Mouse (Mus musculus) heart, embryonic 10.5 days (tissue): Measurements from ENCODE around the gene Exoc7. TPM values are rescaled to one million over a fixed set of nuclear protein-coding genes. Genes with fewer than 3 reads are reported as not detected.

Experiments
- DNase-seq: peaks from one replicate; pipeline ENCODE4 v3.0.0-alpha.2; 2017; ENCODE audit warnings: low spot score
- H3K27ac ChIP-seq: fragments of 300-500 bp; sonication (generic); 2 replicates; pipeline ENCODE4 v1.5.1; 2016; ENCODE audit warnings: mild to moderate bottlenecking
- H3K27me3 ChIP-seq: fragments of 300-500 bp; sonication (generic); 2 replicates; pipeline ENCODE4 v1.6.1; 2016; ENCODE audit warnings: mild to moderate bottlenecking; ENCODE audit not compliant: poor library complexity, insufficient read depth, severe bottlenecking
- H3K36me3 ChIP-seq: fragments of 300-500 bp; sonication (generic); 2 replicates; pipeline ENCODE4 v1.6.1; 2016; ENCODE audit warnings: mild to moderate bottlenecking, moderate library complexity
- H3K4me1 ChIP-seq: fragments of 300-500 bp; sonication (generic); 2 replicates; pipeline ENCODE4 v1.6.1; 2016; ENCODE audit warnings: mild to moderate bottlenecking
- H3K4me3 ChIP-seq: fragments of 300-500 bp; sonication (generic); 2 replicates; pipeline ENCODE4 v1.5.1; 2016; ENCODE audit warnings: mild to moderate bottlenecking, moderate library complexity
- H3K9me3 ChIP-seq: fragments of 300-500 bp; sonication (generic); 2 replicates; pipeline ENCODE4 v1.6.1; 2016; ENCODE audit warnings: mild to moderate bottlenecking, moderate library complexity
- WGBS: fragments of 180-500 bp; shearing (Covaris S2); methylation state at CpG from one replicate; pipeline ENCODE4 v1.1.7; 2016; 5-methylcytosine and 5-hydroxymethylcytosine counted together
- polyA plus RNA-seq: library from polyadenylated mRNA; unstranded; fragments of >200 nt; fragmentation: Nextera tagmentation; extraction: Ambion mirVana; gene quantifications from 2 replicates; pipeline ENCODE4 v1.2.1, GENCODE M21; 2016

Gene Exoc7
- polyA plus RNA-seq, 1 experiment from 2014 or later = 56.4 TPM

- no peak overlapping the region for H3K4me3 ChIP-seq
- no peaks in the 10 kb centered on the region for H3K27me3 ChIP-seq
- H3K36me3 ChIP-seq = peaks cover 100% of the 10 kb centered on the region
- DNase-seq = no peak
- no peak overlapping the region for H3K27ac ChIP-seq
- 88% methylated on average over 11 of the region's 11 CpGs for WGBS
- H3K4me1 ChIP-seq = 0 out of 2 replicates have a peak, but pooled peaks cover 1% of the 10 kb centered on the region
- H3K9me3 ChIP-seq = no peaks in the 10 kb centered on the region
These were observed 41.7 kb downstream of the Exoc7 start for GRCm38 (mm10) chr11:116265352-116265751.

DNA sequence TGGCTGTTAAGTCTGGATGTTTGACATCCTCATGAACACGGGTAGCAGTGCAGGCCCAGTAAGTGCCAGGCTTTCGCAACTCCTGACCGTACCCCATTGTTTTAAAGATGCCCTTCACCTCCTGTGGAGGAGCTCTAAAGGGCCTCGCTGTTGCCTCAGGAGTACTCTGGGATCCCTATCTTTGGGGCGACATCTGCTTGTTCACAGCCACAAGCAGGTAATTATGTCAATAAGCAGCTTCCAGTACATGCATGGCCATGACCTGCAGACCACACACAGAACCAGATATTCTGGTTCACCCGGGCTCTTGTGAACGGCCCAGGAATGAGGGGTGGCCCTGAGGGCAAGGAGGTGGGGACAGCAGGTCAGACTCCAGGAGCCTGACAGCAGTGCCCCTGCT, 46.8 kb downstream of the Exoc7 start:
- DNase-seq = no peak
- no peak overlapping the region for H3K4me3 ChIP-seq
- H3K9me3 ChIP-seq = no peaks in the 10 kb centered on the region
- no peaks in the 10 kb centered on the region for H3K27me3 ChIP-seq
- H3K27ac ChIP-seq = no peak overlapping the region
- 0 out of 2 replicates have a peak, but pooled peaks cover 3% of the 10 kb centered on the region for H3K4me1 ChIP-seq
- WGBS = 90% methylated on average over 7 of the region's 7 CpGs
- peaks cover 98% of the 10 kb centered on the region for H3K36me3 ChIP-seq

DNA sequence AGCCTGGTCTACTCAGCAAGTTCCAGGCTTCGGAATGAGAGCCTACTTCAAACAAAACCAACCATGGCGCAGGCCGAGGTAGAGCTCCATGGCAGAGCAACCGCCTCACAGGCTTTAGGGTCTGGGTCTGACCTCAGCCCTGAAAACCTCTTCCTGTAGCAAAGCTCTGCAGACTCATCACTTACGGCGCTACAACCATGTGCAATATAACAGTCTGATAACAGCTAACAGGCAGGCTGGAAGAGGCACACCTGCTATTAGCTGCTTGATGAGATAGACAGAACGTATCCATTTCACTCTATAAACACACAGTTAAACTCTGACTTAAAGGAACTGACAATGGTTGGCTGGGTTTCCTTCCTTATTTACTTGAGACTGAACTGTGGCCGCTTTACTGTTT, 47.6 kb downstream of the Exoc7 start:
- no peak for DNase-seq
- no peaks in the 10 kb centered on the region for H3K27me3 ChIP-seq
- 0 out of 2 replicates have a peak, but pooled peaks cover 3% of the 10 kb centered on the region for H3K4me1 ChIP-seq
- H3K9me3 ChIP-seq = no peaks in the 10 kb centered on the region
- 93% methylated on average over 8 of the region's 8 CpGs for WGBS
- no peak overlapping the region for H3K4me3 ChIP-seq
- H3K36me3 ChIP-seq = peaks cover 98% of the 10 kb centered on the region
- no peak overlapping the region for H3K27ac ChIP-seq

- Histone ChIP-seq H3K4me3 (no peak overlapping the region), H3K27ac (no peak overlapping the region), H3K36me3 (peaks cover 97% of the 10 kb centered on the region), H3K27me3 (no peaks in the 10 kb centered on the region), H3K9me3 (no peaks in the 10 kb centered on the region), H3K4me1 (0 out of 2 replicates have a peak, but pooled peaks cover 3% of the 10 kb centered on the region)
- DNase-seq = no peak
- 89% methylated on average over 9 of the region's 9 CpGs for WGBS
These were observed 50.9 kb downstream of the Exoc7 start for GRCm38 (mm10) chr11:116255982-116256675.

GRCm38 (mm10) chr11:116255090-116255981, 51.7 kb downstream of the Exoc7 start:
- Histone ChIP-seq H3K27ac (no peak overlapping the region), H3K9me3 (no peaks in the 10 kb centered on the region), H3K36me3 (peaks cover 97% of the 10 kb centered on the region), H3K27me3 (no peaks in the 10 kb centered on the region), H3K4me1 (0 out of 2 replicates have a peak, but pooled peaks cover 3% of the 10 kb centered on the region), H3K4me3 (no peak overlapping the region)
- 89% methylated on average over 22 of the region's 22 CpGs for WGBS
- DNase-seq = no peak

GRCm38 (mm10) chr11:116254627-116255026, 52.4 kb downstream of the Exoc7 start:
- 0 out of 2 replicates have a peak, but pooled peaks cover 3% of the 10 kb centered on the region for H3K4me1 ChIP-seq
- no peak overlapping the region for H3K27ac ChIP-seq
- H3K27me3 ChIP-seq = no peaks in the 10 kb centered on the region
- H3K4me3 ChIP-seq = no peak overlapping the region
- no peaks in the 10 kb centered on the region for H3K9me3 ChIP-seq
- peaks cover 97% of the 10 kb centered on the region for H3K36me3 ChIP-seq
- 82% methylated on average over 9 of the region's 9 CpGs for WGBS
- DNase-seq = no peak

GRCm38 (mm10) chr11:116253076-116253600, 53.9 kb downstream of the Exoc7 start:
- no peaks in the 10 kb centered on the region for H3K9me3 ChIP-seq
- H3K36me3 ChIP-seq = peaks cover 97% of the 10 kb centered on the region
- H3K4me3 ChIP-seq = no peak overlapping the region
- H3K27ac ChIP-seq = no peak overlapping the region
- no peak for DNase-seq
- H3K4me1 ChIP-seq = 0 out of 2 replicates have a peak, but pooled peaks cover 3% of the 10 kb centered on the region
- H3K27me3 ChIP-seq = no peaks in the 10 kb centered on the region
- WGBS = 87% methylated on average over 3 of the region's 3 CpGs

DNA sequence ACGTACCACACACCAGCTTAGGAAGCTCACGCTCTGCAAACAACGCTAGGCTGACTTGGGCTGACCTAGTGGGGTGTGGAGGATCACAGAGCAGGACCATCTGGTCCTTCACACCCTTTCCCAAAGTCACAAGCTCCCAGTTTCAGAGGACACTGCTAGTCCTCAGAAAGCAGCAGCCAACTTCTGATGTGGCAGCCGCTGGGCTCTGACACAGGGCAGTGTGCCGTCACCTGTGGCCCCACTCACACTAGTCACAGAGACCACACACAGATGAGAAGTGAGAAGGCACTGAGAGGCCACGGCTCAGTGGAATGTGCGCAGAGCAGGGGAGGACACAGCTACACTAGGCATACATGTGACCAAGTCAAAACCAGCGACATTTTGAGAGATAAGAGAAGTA, 56.1 kb downstream of the Exoc7 start:
- no peak overlapping the region for H3K4me3 ChIP-seq
- no peak overlapping the region for H3K27ac ChIP-seq
- peaks cover 97% of the 10 kb centered on the region for H3K36me3 ChIP-seq
- DNase-seq = no peak
- no peaks in the 10 kb centered on the region for H3K27me3 ChIP-seq
- 73% methylated on average over 8 of the region's 8 CpGs for WGBS
- H3K4me1 ChIP-seq = no peaks in the 10 kb centered on the region
- no peaks in the 10 kb centered on the region for H3K9me3 ChIP-seq

- Histone ChIP-seq H3K27me3 (no peaks in the 10 kb centered on the region), H3K36me3 (peaks cover 100% of the 10 kb centered on the region), H3K9me3 (no peaks in the 10 kb centered on the region), H3K4me3 (no peak overlapping the region), H3K27ac (no peak overlapping the region), H3K4me1 (peaks cover 3% of the 10 kb centered on the region; the same call in 1 of the 2 replicates)
- WGBS = 86% methylated on average over 14 of the region's 14 CpGs
- DNase-seq = no peak
These were observed 59.4 kb downstream of the Exoc7 start for GRCm38 (mm10) chr11:116247502-116248222.

DNA sequence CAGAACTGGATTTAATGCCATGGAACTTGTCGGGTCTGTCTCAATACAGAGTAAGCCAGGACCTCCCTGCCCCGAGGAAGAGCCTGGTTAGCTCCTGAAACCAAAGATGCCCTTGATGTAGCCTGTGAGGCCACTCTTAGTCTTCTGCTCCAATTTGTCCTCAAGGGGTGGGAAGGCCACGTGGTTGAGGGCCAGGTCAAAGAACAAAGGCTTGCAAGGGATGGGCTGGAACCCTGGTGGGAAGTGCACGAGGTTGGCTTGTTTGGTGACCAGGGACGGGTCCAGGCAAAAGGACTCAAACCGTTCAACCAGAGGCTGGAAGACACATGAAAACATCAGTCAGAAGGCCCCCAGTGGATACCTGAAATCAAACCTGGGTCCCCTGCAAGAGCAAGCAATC, 61.4 kb downstream of the Exoc7 start:
- Histone ChIP-seq H3K36me3 (peaks cover 82% of the 10 kb centered on the region), H3K4me1 (peaks cover 12% of the 10 kb centered on the region), H3K4me3 (no peak overlapping the region), H3K9me3 (no peaks in the 10 kb centered on the region), H3K27ac (no peak overlapping the region), H3K27me3 (0 out of 2 replicates have a peak, but pooled peaks cover 4% of the 10 kb centered on the region)
- 82% methylated on average over 6 of the region's 6 CpGs for WGBS
- no peak for DNase-seq

DNA sequence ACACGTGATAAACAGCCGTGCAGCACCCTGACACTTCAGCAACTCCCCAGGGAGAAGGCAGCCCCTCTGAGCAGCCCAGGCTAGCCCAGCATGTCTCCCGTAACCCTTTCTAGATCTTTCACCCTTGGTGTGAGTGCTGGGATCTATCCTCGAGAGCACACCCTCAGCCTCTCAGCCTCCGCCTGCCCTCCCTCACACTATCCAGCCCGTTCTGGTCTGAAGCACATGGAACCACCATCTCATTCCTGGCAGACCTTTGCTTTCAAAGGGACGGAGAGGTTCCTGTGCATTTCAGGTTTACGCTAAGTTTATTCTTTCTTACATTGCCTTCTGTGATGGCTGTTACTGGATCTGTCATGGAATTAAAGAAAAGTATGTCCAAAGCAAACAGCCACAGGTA, 62.5 kb downstream of the Exoc7 start:
- Histone ChIP-seq H3K4me1 (peaks cover 16% of the 10 kb centered on the region), H3K36me3 (peaks cover 72% of the 10 kb centered on the region), H3K27ac (no peak overlapping the region), H3K27me3 (0 out of 2 replicates have a peak, but pooled peaks cover 7% of the 10 kb centered on the region), H3K9me3 (no peaks in the 10 kb centered on the region), H3K4me3 (no peak overlapping the region)
- no peak for DNase-seq
- WGBS = 78% methylated on average over 8 of the region's 8 CpGs

- WGBS = 61% methylated on average over 12 of the region's 12 CpGs
- Histone ChIP-seq H3K4me3 (no peak overlapping the region), H3K4me1 (peaks cover 29% of the 10 kb centered on the region), H3K27ac (peak overlapping the region; percentile 59; the same call in 1 of the 2 replicates), H3K27me3 (peaks cover 35% of the 10 kb centered on the region), H3K36me3 (peaks cover 44% of the 10 kb centered on the region), H3K9me3 (no peaks in the 10 kb centered on the region)
- no peak for DNase-seq
These were observed 65.2 kb downstream of the Exoc7 start for GRCm38 (mm10) chr11:116241744-116242235.
